Mouse (Mus musculus) central nervous system, embryonic 18 days (tissue): ENCODE results near the gene Klrb1a. TPM values are rescaled to one million over a fixed set of nuclear protein-coding genes. Genes with fewer than 3 reads are reported as not detected.

Source experiments
- polyA plus RNA-seq: library from polyadenylated mRNA; depleted of rRNA; stranded (reverse); fragments of >200 nt; gene quantifications from 2 replicates; pipeline ENCODE4 v1.2.3, GENCODE M21; 2012; rRNA removed

Gene Klrb1a
- not detected in 2 replicates for polyA plus RNA-seq

GRCm38 (mm10) chr6:128623433-128623832 is at the start of gene Klrb1a:
Klrb1a (minus strand) TSS chr6:128623533.

GRCm38 (mm10) chr6:128662206-128662605 is 38.9 kb upstream of the Klrb1a start, which contains the start of gene Clec2h:
Clec2h (plus strand) TSS chr6:128662385.

GRCm38 (mm10) chr6:128581508-128581907 is 41.8 kb downstream of the Klrb1a start, which contains the start of gene A2ml1:
A2ml1 (minus strand) TSS chr6:128581608.

Other genes starting within 250 kb of the Klrb1a start
- gene Tex52, start 248.1 kb downstream of the Klrb1a start, polyA plus RNA-seq, result 0.41 and 0.94 TPM in 2 replicates
- not detected in 2 replicates for gene Gm44596, start 248.0 kb downstream of the Klrb1a start, polyA plus RNA-seq
- gene Nrip2, start 224.2 kb downstream of the Klrb1a start, polyA plus RNA-seq, result 8.2 and 8.7 TPM in 2 replicates
- 23.6 and 26.3 TPM in 2 replicates for gene Itfg2, start 198.6 kb downstream of the Klrb1a start, polyA plus RNA-seq
- 229 and 238 TPM in 2 replicates for gene Fkbp4, start 184.9 kb downstream of the Klrb1a start, polyA plus RNA-seq
- 0.04 and 0.29 TPM in 2 replicates for gene Pzp, start 96.8 kb downstream of the Klrb1a start, polyA plus RNA-seq
- gene A2ml1, start 41.9 kb downstream of the Klrb1a start, polyA plus RNA-seq, result 5.8 and 6.0 TPM in 2 replicates
- gene Clec2h, start 38.9 kb upstream of the Klrb1a start, polyA plus RNA-seq, result not detected in 2 replicates
- gene Klrb1, start 99.5 kb upstream of the Klrb1a start, polyA plus RNA-seq, result 0.63 and 0.80 TPM in 2 replicates
- gene Klrb1c, start 165.7 kb upstream of the Klrb1a start, polyA plus RNA-seq, result 0.05 TPM in 1 of 2 replicates, not detected in the other
- gene Gm44511, start 202.8 kb upstream of the Klrb1a start, polyA plus RNA-seq, result not detected in 2 replicates
- gene Klrb1b, start 202.8 kb upstream of the Klrb1a start, polyA plus RNA-seq, result not detected in 2 replicates